Mouse (Mus musculus) C2C12 (cell line): Measurements from ENCODE around the gene Gadd45b. TPM values are rescaled to one million over a fixed set of nuclear protein-coding genes. Genes with fewer than 3 reads are reported as not detected.

Source experiments
- H3K27me3 ChIP-seq: one replicate; pipeline ENCODE4 v1.6.1; 2011; ENCODE audit not compliant: control insufficient read depth, insufficient read depth, insufficient read length
- H3K36me3 ChIP-seq: one replicate; pipeline ENCODE4 v1.6.1; 2011; ENCODE audit not compliant: control insufficient read depth, insufficient read depth
- H3K4me3 ChIP-seq: one replicate; pipeline ENCODE4 v1.5.1; 2011; ENCODE audit warnings: mild to moderate bottlenecking, control low read depth; ENCODE audit not compliant: poor library complexity, insufficient read depth, severe bottlenecking
- H3K79me2 ChIP-seq: one replicate; pipeline ENCODE4 v1.6.1; 2011; ENCODE audit not compliant: control insufficient read depth, insufficient read depth
- H3K79me3 ChIP-seq: one replicate; pipeline ENCODE4 v1.6.1; 2011; ENCODE audit warnings: low read depth, control low read depth
- H3ac ChIP-seq: one replicate; pipeline ENCODE3; 2011; ENCODE audit warnings: low read depth; ENCODE audit not compliant: control insufficient read depth, insufficient read length
- CEBPB ChIP-seq: IDR thresholded peaks from one replicate; pipeline ENCODE4 v1.6.1; 2011; ENCODE audit warnings: low read depth, mild to moderate bottlenecking, control low read depth, moderate library complexity
- CTCF ChIP-seq: IDR thresholded peaks from one replicate; pipeline ENCODE4 v1.5.1; 2011; ENCODE audit not compliant: control insufficient read depth, insufficient read depth, insufficient read length
- FOSL1 ChIP-seq: IDR thresholded peaks from one replicate; pipeline ENCODE4 v1.8.0; 2011; ENCODE audit warnings: mild to moderate bottlenecking, low read length; ENCODE audit not compliant: poor library complexity, insufficient read depth, severe bottlenecking
- MAX ChIP-seq: IDR thresholded peaks from one replicate; pipeline ENCODE4 v1.6.1; 2011; ENCODE audit warnings: mild to moderate bottlenecking, control low read depth
- MYOD1 ChIP-seq: IDR thresholded peaks from one replicate; pipeline ENCODE4 v1.6.1; 2011; ENCODE audit warnings: low read depth; ENCODE audit not compliant: control insufficient read depth, insufficient read length
- MYOG ChIP-seq: IDR thresholded peaks from one replicate; pipeline ENCODE4 v1.6.1; 2011; ENCODE audit not compliant: control insufficient read depth, insufficient read length; ENCODE audit errors: extremely low read depth
- USF1 ChIP-seq: IDR thresholded peaks from one replicate; pipeline ENCODE4 v1.6.1; 2011; ENCODE audit warnings: low read depth, mild to moderate bottlenecking, control low read depth, moderate library complexity
- polyA plus RNA-seq: library from polyadenylated mRNA; unstranded; fragments of >200 nt; fragmentation: generic; extraction: Trizol; gene quantifications from one replicate; pipeline ENCODE4 v1.2.1, GENCODE M21; 2012; ENCODE audit warnings: missing spikeins

Gene Gadd45b
- polyA plus RNA-seq, 1 experiment: 37.2 TPM

- no peak overlapping the region for H3K4me3 ChIP-seq
- no peaks in the 10 kb centered on the region for H3K36me3 ChIP-seq
- H3ac ChIP-seq: no peak overlapping the region
- no peaks in the 10 kb centered on the region for H3K79me2 ChIP-seq
- H3K27me3 ChIP-seq: no peaks in the 10 kb centered on the region
- no peaks in the 10 kb centered on the region for H3K79me3 ChIP-seq
- no peak for TF ChIP-seq MAX
- no peak for TF ChIP-seq USF1
- TF ChIP-seq MYOG: no peak
- TF ChIP-seq MYOD1: no peak
- TF ChIP-seq FOSL1: no peak
- TF ChIP-seq CTCF: no peak
- TF ChIP-seq CEBPB: no peak
Measured at GRCm38 (mm10) chr10:80973722-80974121, 43.8 kb downstream of the Gadd45b start.

- H3K4me3 ChIP-seq: no peak overlapping the region
- H3K79me3 ChIP-seq: no peaks in the 10 kb centered on the region
- no peaks in the 10 kb centered on the region for H3K27me3 ChIP-seq
- TF ChIP-seq CTCF (no peak), MYOD1 (no peak), MAX (no peak), USF1 (no peak), FOSL1 (no peak), CEBPB (no peak), MYOG (no peak)
- H3K79me2 ChIP-seq: no peaks in the 10 kb centered on the region
- H3K36me3 ChIP-seq: no peaks in the 10 kb centered on the region
- H3ac ChIP-seq: no peak overlapping the region
Measured at GRCm38 (mm10) chr10:80975478-80975877, 45.6 kb downstream of the Gadd45b start.

- TF ChIP-seq FOSL1 (no peak), MYOD1 (no peak), CTCF (no peak), USF1 (no peak), CEBPB (no peak), MAX (no peak), MYOG (no peak)
- H3K36me3 ChIP-seq: no peaks in the 10 kb centered on the region
- no peaks in the 10 kb centered on the region for H3K27me3 ChIP-seq
- H3ac ChIP-seq: no peak overlapping the region
- no peaks in the 10 kb centered on the region for H3K79me2 ChIP-seq
- no peak overlapping the region for H3K4me3 ChIP-seq
- H3K79me3 ChIP-seq: no peaks in the 10 kb centered on the region
Measured at GRCm38 (mm10) chr10:80981564-80982112, 51.8 kb downstream of the Gadd45b start.

Other genes with a start within 250 kb of the Gadd45b start
- gene Mob3a, start 228.1 kb upstream of the Gadd45b start, polyA plus RNA-seq: 34.2 TPM
- 0.43 TPM for gene Izumo4, start 227.9 kb upstream of the Gadd45b start, polyA plus RNA-seq
- gene Ap3d1, start 187.8 kb upstream of the Gadd45b start, polyA plus RNA-seq: 51.3 TPM
- gene Dot1l, start 174.9 kb upstream of the Gadd45b start, polyA plus RNA-seq: 19.1 TPM
- gene Sf3a2, start 131.9 kb upstream of the Gadd45b start, polyA plus RNA-seq: 106 TPM
- 74.8 TPM for gene Plekhj1, start 131.4 kb upstream of the Gadd45b start, polyA plus RNA-seq
- gene Amh, start 124.8 kb upstream of the Gadd45b start, polyA plus RNA-seq: 0.87 TPM
- 29.2 TPM for gene Jsrp1, start 116.6 kb upstream of the Gadd45b start, polyA plus RNA-seq
- gene Oaz1, start 103.4 kb upstream of the Gadd45b start, polyA plus RNA-seq: 1,494 TPM
- 0.05 TPM for gene Lingo3, start 86.0 kb upstream of the Gadd45b start, polyA plus RNA-seq
- gene Lsm7, start 74.9 kb upstream of the Gadd45b start, polyA plus RNA-seq: 297 TPM
- gene Sppl2b, start 74.8 kb upstream of the Gadd45b start, polyA plus RNA-seq: 31.2 TPM
- 0.02 TPM for gene Tmprss9, start 58.2 kb upstream of the Gadd45b start, polyA plus RNA-seq
- 263 TPM for gene Timm13, start 29.1 kb upstream of the Gadd45b start, polyA plus RNA-seq
- gene Lmnb2, start 11.8 kb upstream of the Gadd45b start, polyA plus RNA-seq: 66.4 TPM
- 0.25 TPM for gene Gng7, start 84.9 kb downstream of the Gadd45b start, polyA plus RNA-seq
- 0.28 TPM for gene Diras1, start 95.6 kb downstream of the Gadd45b start, polyA plus RNA-seq
- gene Slc39a3, start 107.4 kb downstream of the Gadd45b start, polyA plus RNA-seq: 11.6 TPM
- gene Sgta, start 130.1 kb downstream of the Gadd45b start, polyA plus RNA-seq: 154 TPM
- 67.3 TPM for gene Thop1, start 140.0 kb downstream of the Gadd45b start, polyA plus RNA-seq
- gene Creb3l3, start 168.8 kb downstream of the Gadd45b start, polyA plus RNA-seq: 0.06 TPM
- gene Map2k2, start 175.8 kb downstream of the Gadd45b start, polyA plus RNA-seq: 92.2 TPM
- gene Zbtb7a, start 205.1 kb downstream of the Gadd45b start, polyA plus RNA-seq: 19.9 TPM
- gene Pias4, start 237.8 kb downstream of the Gadd45b start, polyA plus RNA-seq: 31.6 TPM
- gene Eef2, start 246.6 kb downstream of the Gadd45b start, polyA plus RNA-seq: 2,537 TPM